Mouse (Mus musculus): ENCODE results near the gene Alkbh7. TPM values are rescaled to one million over a fixed set of nuclear protein-coding genes. Genes with fewer than 3 reads are reported as not detected.

Gene Alkbh7
- total RNA-seq (2021): 10 to 100 TPM; 63.6 to 68.9 TPM
- long read RNA-seq, experiment 1, transcript Alkbh7-201 (4 exons, 917 nt): major isoform, 65 of 72 reads
- long read RNA-seq, experiment 1, partial matches to known transcripts: 4 of 72 reads
- long read RNA-seq, experiment 1, other reads (novel, unspliced or antisense): 0 of 72 reads
- long read RNA-seq, experiment 2, transcript Alkbh7-201 (4 exons, 917 nt): major isoform, 56 of 62 reads
- long read RNA-seq, experiment 2, partial matches to known transcripts: 3 of 62 reads
- long read RNA-seq, experiment 2, other reads (novel, unspliced or antisense): 2 of 62 reads

GRCm38 (mm10) chr17:56997029-56997667, at the start of gene Alkbh7:
TSS of gene Alkbh7 (plus strand) at chr17:56997339.
- peak; percentile 96 for DNase-seq

- DNase-seq: peak; percentile 74
These were observed 46.2 kb upstream of the Alkbh7 start for GRCm38 (mm10) chr17:56950915-56951314.

- no peak for DNase-seq
These were observed 44.5 kb upstream of the Alkbh7 start for GRCm38 (mm10) chr17:56952639-56953038.

- DNase-seq: no peak
These were observed 42.3 kb upstream of the Alkbh7 start for GRCm38 (mm10) chr17:56954871-56955270.

DNA sequence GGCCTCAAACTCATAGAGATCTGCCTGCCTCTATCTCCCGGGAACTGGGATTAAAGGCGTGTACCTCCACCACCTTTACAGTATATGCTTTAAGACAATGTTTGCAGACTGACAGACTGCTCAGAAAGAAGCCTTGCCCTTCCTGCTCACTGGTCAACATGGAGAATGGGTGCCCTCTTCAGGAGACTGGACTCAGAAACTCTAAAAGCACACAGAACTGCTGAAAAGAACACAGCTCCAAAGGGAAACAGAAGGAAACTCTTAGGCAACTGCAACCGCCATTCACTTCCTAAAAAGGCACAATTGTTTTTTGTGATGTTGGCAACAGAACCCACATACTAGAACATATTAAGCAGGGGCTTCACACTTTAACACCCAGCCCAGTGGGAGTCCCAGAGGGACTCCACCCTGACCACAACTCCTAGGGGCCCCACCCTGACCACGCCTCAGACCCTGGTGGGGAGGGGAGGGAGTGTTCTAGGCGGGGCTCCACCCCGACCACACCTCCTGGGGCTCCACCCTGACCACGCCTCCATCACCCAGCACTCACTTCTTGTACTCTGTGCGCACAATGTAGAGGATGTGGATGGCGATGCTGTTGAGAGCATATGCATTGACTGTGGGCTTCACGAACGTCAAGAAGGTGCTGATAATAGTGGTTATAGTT, 39.2 kb upstream of the Alkbh7 start:
- no peak for DNase-seq

DNA sequence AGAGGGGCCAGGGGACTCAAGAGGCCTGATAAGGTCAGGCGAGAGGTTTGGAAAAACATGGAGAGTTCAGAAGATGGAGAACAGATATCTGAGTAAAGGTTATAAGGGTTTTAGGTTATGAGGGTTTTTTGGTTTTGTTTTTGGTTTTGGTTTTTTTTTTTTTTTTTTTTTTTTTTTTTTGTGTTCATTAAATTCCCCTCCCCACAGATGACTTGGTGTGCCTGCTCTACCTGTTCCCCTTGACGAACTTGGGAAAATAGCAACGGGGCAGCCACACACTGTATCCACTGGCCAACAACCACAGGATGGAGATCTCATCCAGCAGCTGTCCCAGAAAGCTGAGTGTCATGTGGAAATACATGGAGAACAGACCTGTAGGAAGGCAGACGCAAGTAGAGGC, 38.5 kb upstream of the Alkbh7 start:
- no peak for DNase-seq

DNA sequence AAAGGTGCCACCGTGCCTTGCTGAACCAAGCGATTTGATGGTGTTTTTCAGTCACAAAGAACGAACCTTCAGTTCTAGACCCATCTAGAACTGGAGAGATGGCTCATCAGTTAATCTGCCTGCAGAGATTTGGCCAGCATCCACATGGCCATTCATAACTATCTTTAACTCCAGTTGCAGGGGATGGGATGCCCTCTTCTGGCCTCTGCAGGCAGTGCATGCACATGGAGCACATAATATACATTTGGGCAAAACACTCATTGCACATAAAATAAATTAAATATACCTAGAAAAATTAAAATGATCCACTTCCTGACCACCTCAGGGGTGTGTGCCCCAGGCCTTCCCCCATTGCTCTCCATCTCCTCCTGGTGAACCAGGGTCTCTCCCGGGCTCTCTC, 35.3 kb upstream of the Alkbh7 start:
- no peak for DNase-seq

- DNase-seq: no peak
These were observed 34.3 kb upstream of the Alkbh7 start for GRCm38 (mm10) chr17:56962642-56963405.

GRCm38 (mm10) chr17:56963646-56964045, 33.5 kb upstream of the Alkbh7 start:
- DNase-seq: no peak

DNA sequence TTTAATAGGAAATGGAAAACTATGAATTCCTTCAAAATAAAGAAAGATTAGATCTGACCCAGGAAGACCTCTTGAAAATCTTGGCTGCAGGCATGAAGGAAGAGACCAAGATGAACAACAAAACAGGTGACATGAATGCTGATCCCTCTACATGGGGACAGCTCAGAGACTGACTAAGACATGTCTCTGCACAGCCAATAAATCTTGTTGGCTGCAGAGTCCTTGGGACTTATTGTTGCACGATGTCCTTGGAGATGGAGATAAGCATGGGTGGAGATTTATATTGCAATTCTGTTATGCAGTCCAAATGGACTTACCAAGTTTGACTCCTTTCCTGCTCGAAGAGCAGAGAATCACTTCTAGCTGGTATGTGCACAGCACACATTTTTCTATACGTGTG, 27.8 kb upstream of the Alkbh7 start:
- no peak for DNase-seq

DNA sequence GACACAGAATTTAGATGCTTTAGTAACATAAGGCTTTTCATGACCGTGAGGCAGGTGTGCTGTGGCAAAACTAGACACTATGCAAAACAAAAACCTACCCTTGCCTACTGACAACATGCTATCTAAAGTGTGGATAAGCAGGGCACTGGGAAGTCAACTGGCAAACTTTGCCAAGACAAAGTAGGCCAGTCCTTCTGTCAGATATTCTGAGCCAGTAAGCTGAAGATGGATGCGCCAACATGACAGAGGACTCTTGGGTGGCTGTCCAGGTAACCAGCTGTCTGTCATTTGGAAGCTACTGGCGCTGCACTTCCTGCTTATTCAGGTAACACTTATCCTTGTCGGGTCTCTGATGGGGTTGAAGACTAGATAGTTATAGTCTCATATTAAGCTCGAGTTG, 27.1 kb upstream of the Alkbh7 start:
- no peak for DNase-seq

GRCm38 (mm10) chr17:56973956-56974707, 23.0 kb upstream of the Alkbh7 start:
- no peak for DNase-seq

DNA sequence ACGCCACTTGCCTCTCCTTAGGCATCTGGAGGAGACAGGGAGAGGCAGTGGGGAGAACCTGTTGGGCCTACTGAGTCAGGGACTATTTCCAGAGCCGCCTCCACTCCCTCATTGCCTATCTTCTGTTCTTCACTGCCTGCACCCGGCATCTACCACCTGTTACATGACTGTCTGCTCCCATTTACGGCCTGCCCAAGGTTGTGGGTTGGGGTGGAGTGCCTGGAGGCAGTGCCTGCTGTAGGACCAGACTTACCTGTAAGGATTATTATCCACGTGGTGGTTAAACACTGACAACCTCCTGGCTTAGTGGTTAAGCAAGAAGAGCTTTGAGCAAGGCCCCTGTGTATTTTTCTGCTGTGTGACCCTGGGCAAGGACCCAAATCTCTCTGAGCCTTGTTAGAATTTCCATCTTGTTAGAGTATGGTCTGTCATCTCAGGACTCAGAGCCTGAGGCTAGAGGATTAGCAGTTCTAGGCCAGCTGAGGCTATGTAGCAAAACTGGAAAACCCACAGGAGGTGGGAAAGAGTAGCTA, 22.4 kb upstream of the Alkbh7 start:
- DNase-seq: no peak

- no peak for DNase-seq
These were observed 21.7 kb upstream of the Alkbh7 start for GRCm38 (mm10) chr17:56975391-56975790.

- no peak for DNase-seq
These were observed 20.4 kb upstream of the Alkbh7 start for GRCm38 (mm10) chr17:56976531-56977390.

GRCm38 (mm10) chr17:56979524-56979923, 17.6 kb upstream of the Alkbh7 start:
- no peak for DNase-seq

DNA sequence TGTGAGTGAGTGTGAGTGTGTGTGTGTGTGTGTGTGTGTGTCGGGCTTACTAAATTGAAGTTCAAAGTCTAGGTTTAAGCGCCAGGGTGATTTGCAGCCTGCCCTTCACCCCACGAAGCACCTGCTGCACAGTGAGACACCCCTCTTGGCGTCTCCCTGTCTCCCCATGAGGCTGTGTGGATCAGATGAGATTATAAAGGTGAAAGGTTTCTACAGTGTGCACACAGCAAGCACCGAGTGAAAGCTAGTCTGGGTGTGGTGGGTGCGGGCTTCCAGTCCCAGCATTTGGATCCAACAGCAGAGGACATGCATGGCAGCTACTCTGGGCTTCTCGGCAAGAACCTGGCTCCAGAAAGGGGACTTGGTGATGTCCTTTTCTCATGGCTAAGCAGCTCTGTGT, 16.1 kb upstream of the Alkbh7 start:
- no peak for DNase-seq

DNA sequence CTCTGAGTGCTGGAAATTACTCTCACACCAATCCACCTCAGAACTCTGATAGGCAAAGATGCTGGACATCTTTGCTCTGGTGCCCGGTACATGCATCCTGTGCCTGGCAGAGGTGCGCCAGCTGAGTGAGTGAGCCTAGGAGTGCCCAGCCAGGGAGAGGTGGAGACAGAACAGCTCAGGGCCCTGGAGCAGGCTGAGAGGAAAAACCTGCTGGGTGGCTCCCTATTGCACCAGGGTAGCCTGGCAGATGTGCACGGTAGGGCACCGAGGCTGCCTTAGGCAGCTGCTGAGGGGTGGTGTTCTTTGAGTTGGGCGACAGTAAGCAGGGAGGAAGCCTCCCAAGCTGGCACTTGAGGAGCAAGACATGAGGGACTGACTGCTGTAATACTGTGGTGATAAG, 15.1 kb upstream of the Alkbh7 start, which contains the start of gene Acer1:
Gene Acer1, minus strand, starts transcription at position 114 of the 400 bp plus-strand sequence.
- DNase-seq: no peak

DNA sequence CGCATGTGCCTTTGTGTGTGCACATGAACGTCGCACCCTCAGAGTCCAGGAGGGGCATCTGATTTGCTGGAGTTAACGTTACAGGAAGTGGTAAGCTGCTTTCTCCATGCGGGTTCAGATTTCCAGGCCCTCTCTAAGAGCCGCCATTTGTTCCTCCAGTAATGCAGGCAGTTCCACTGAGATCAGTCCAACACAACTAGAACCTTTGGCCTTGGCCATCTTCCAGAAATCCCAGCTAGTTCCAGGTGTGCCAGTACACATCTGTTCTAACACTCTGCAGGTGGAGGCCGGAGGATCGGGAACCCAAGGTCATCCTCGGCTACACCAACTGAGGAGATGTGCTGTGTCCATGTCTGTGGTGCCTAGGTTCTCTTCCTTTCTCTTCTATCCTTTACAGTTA, 12.3 kb upstream of the Alkbh7 start:
- no peak for DNase-seq

DNA sequence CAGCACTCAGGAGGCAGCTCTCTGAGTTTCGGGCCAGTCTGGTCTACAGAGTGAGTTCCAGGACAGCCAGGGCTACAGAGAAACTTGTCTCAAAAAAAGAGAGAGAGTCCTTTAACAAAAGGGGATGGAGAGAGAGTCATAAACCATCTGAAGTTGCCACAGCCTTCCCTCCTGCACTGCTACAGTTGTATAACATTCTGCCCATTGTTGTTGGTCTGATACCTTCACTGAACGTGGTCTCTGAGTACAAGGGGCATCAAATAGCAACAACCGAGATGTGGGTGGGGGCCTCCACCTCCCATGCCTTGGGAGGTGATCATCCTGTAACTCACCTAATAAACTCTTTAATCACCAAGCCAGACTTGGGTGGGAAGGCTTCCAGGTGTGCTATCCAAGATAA, 11.5 kb upstream of the Alkbh7 start:
- DNase-seq: no peak

All from adrenal gland, postnatal 10 days (tissue).